Mouse (Mus musculus) gastrocnemius, adult 2 months (tissue): Measurements from ENCODE around the gene C9orf72. TPM values are rescaled to one million over a fixed set of nuclear protein-coding genes. Genes with fewer than 3 reads are reported as not detected.

Experiments
- DNase-seq: peaks from one replicate; pipeline ENCODE4 v3.0.0; 2022
- H3K27ac ChIP-seq: fragments of 200-600 bp; 2 replicates; pipeline ENCODE4 v1.8.1; 2022; ENCODE audit warnings: mild to moderate bottlenecking
- H3K4me3 ChIP-seq: fragments of 200-600 bp; 2 replicates; pipeline ENCODE4 v1.8.1; 2022; ENCODE audit warnings: mild to moderate bottlenecking, moderate library complexity
- CTCF ChIP-seq: fragments of 200-600 bp; IDR thresholded peaks from 2 replicates; pipeline ENCODE4 v1.8.1; 2022; ENCODE audit warnings: antibody characterized with exemption, mild to moderate bottlenecking, moderate library complexity
- intact Hi-C: fragments of 180-260 bp; cut with DNase I; formaldehyde crosslinking; loops from one replicate; pipeline ENCODE4 v1.15.1; 2025
- total RNA-seq, 2 experiments: library from RNA; stranded (reverse); gene quantifications; 2 replicates each; pipeline ENCODE4 v1.2.3; 2021

C9orf72 gene
- total RNA-seq, 2 experiments from 2014 or later: 12.5 to 12.9 TPM

DNA sequence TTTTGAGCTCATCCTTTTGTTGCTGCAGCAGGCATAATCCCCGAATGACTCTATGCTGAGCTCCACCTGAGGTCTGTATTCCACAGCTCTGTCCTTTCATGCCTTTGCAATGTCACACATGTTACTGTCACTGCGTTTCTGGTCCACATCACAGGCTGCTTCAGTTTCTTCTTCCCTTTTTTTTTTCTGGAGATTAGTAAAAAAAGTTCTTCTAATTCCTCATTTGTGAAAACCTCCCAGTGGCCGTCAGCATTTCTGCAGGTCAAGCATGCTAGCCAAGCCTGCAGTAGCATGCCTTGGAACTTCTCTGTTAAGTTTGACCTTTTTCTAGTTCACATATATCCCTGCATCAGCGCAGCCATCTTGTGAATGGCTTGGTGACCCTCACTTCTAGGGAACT is 4.1 kb downstream of the C9orf72 start:
- intact Hi-C loops: loop anchor here (10.0 kb wide), 1 partner anchor 447 kb away; the partner anchor contains the start of gene Smim8
- H3K27ac ChIP-seq: no peak overlapping the region
- TF ChIP-seq CTCF: no peak
- no peak overlapping the region for H3K4me3 ChIP-seq
- no peak for DNase-seq

DNA sequence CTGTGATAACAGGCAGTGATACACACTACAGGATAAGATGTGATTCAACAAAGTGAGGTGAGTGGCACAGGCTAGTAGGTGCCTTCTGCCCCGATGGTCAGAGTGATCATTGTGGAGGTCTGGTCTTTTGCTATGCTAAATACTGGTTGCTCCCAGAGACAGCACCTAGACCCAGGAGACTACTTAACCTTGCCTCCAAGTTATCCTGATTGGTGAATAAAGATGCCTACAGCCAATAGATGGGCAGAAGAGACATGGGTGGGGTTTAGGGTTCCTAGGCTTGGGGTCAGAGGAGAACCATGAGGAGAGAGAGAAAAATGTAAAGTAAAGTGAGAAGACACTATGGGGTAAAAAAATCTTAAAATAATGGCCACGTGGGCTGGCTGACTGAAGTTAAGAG is 4.8 kb downstream of the C9orf72 start:
- H3K27ac ChIP-seq: no peak overlapping the region
- intact Hi-C loops: loop anchor here (10.0 kb wide), 1 partner anchor 446 kb away; the partner anchor contains the start of gene Smim8

DNA sequence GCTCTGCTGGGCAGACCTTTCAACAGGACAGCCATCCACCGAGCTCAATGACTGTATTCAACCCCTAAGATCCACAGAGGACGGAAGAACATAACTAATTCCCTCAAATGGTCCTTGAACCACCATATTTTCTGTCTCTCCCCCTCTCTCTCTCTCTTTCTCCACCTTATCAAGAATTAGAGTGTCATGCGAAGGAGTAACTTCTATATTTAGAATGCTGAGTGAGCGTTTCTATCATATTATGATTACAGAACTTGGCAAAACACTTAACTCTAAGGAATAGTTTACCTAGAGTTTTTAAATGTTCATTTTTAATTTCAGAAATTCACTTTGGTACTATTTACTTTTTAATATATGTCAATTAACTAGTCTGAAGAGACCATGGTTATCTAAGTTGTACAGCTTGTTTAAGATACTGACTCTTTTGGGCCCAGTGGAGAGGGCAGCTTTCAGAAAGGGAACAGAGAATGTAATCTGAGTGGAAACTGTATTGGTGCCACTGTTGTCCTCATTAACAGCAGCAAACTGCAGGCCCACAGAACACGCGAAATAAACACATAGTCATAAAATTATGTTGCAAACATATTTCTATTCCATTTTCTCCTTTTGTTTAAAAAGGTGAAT is 5.8 kb downstream of the C9orf72 start:
- DNase-seq: no peak
- Histone ChIP-seq H3K4me3 (no peak overlapping the region), H3K27ac (no peak overlapping the region; the same call in 1 of the 2 replicates)
- intact Hi-C loops: loop anchor here (10.0 kb wide), 1 partner anchor 445 kb away; the partner anchor contains the start of gene Smim8
- TF ChIP-seq CTCF: no peak

More for the DNA sequence above, 4.8 kb downstream of the C9orf72 start:
- DNase-seq: no peak
- TF ChIP-seq CTCF: no peak
- no peak overlapping the region for H3K4me3 ChIP-seq

DNA sequence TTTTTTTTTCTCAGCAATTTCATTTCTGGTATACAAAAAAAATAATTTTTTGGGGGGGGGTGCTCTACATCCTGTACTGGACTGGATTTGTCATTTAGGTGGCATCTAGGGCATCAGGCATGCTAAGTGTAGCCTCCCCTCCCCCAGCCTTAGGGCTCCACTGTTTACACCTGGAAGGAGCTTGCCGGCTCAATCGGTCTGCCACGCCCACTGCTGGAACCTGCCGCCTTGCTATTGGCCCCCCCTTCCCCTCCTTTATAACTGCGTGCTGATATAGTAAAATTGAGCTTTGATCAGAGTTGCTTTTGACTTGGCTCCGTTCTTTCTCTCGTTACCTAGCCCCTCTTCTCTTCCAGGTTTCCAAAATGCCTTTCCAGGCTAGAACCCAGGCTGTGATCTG is 21.3 kb downstream of the C9orf72 start:
- intact Hi-C loops: no loop called here
- no peak for DNase-seq
- Histone ChIP-seq H3K4me3 (no peak overlapping the region), H3K27ac (no peak overlapping the region)
- no peak for TF ChIP-seq CTCF

DNA sequence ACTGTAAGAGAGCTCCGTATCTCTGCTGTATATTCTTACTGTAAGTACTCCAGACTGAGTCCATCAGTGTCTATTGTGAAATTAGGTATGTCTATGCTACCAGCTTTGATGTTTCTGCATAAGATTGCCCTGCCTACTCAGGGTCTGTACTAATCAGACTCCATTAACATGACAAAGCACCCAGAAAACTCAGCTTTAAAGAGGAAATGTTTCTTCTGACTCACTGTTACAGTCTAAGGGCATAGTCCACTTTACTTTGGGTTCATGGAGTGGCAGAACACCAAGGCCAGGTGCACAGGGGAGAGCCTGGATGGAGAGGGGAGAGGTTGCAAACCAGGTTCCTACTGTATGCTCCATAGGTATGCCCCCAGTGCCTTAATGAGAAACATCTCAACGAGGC is 22.3 kb downstream of the C9orf72 start:
- TF ChIP-seq CTCF: no peak
- intact Hi-C loops: no loop called here
- no peak overlapping the region for H3K4me3 ChIP-seq
- no peak overlapping the region for H3K27ac ChIP-seq
- no peak for DNase-seq

DNA sequence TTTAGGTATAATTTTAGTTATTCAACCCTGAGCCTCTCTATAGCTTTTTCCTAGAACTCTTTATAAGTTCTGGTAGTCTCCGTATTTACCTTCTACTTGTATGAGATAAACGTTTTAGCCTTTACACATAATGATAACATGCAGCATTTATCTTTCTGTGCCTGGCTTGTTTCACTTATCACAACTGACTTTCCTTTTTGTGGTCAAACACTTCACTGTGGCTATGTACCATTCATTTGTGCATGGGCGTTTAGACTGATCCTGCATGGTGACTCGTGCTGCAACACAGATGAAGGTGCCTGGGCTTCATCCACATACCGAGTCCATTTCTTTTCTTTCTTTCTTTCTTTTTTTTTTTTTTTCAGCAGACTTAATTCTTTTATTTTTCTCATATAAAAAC is 24.3 kb downstream of the C9orf72 start:
- no peak for DNase-seq
- intact Hi-C loops: no loop called here
- no peak for TF ChIP-seq CTCF
- Histone ChIP-seq H3K4me3 (no peak overlapping the region), H3K27ac (no peak overlapping the region)

DNA sequence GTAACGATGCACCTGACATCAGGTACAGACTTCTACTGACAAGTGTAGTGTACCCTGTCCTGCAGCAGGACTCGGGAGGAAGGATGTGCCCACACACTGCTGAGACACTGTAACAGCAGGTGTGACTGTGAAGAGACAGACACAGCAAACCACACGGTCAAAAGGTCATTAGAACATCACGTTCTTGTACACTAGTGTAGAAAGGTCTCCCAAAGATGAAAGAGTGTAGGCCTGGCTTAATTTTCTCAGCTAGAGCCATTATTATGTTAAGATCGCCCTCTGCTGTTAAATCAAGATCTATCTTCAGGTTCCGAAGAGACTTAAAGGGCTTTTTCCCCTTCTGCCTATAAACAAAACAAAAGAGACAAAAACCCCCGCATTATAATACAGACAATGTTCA is 33.2 kb downstream of the C9orf72 start:
- intact Hi-C loops: loop anchor here (2.0 kb wide), 1 partner anchor 234 kb away; no protein-coding TSS in a partner anchor
- Histone ChIP-seq H3K4me3 (no peak overlapping the region), H3K27ac (no peak overlapping the region)
- peak; percentile 36; the same call in 1 of the 2 replicates for TF ChIP-seq CTCF
- DNase-seq: no peak

DNA sequence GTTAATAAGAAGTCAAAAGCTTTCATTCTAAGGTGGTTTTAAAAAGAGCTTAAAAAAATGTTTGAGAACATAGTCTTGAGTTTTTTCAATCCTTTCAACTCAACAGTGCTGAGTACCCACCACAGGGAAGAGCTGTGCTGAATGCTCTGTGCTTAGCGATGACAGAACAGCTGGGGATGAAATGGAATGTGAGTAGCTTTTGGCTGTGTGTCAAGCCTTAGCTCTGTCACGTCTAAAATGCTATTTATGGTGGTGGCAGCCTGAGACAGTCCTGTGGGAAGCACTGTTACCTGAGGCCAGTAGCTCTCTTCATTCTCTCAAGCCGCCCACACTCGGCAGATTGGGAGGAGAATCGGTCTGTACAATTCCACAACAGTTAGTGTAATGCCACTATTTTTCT is 36.2 kb downstream of the C9orf72 start:
- Histone ChIP-seq H3K4me3 (no peak overlapping the region), H3K27ac (no peak overlapping the region)
- intact Hi-C loops: no loop called here
- no peak for DNase-seq
- TF ChIP-seq CTCF: no peak

DNA sequence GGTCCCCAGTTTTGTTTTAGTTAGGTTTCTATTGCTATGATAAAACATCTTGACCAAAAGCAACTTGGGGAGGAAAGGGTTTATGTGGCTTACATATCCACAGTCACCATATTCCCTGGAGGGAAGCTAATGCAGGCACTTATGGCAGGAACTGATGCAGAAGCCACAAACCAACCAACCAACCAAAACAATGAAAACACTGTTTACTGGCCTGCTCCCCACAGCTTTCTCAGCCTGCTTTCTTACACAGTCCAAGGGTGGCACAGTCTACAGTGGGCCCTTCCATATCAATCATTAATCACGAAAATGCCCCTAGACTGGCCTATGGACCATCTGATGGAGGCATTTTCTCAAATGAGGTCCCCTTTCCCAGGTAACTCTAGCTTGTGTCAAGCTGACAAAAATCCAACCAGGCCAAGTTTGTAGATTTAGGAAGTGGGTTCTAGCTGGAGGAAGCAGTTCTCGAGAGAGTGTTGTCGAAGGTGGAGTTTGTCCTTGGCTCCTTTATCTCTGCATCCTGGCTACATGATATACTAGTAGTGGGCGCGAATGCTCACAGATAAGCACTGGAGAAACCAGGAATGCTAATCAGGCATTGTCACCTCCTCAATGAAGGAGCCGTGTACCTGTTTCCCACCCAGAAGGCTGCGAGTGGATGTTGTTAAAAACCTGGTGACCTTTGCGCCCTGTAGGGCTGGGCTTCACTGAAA is 38.2 kb downstream of the C9orf72 start:
- Histone ChIP-seq H3K4me3 (no peak overlapping the region), H3K27ac (no peak overlapping the region)
- intact Hi-C loops: no loop called here
- no peak for DNase-seq
- no peak for TF ChIP-seq CTCF

DNA sequence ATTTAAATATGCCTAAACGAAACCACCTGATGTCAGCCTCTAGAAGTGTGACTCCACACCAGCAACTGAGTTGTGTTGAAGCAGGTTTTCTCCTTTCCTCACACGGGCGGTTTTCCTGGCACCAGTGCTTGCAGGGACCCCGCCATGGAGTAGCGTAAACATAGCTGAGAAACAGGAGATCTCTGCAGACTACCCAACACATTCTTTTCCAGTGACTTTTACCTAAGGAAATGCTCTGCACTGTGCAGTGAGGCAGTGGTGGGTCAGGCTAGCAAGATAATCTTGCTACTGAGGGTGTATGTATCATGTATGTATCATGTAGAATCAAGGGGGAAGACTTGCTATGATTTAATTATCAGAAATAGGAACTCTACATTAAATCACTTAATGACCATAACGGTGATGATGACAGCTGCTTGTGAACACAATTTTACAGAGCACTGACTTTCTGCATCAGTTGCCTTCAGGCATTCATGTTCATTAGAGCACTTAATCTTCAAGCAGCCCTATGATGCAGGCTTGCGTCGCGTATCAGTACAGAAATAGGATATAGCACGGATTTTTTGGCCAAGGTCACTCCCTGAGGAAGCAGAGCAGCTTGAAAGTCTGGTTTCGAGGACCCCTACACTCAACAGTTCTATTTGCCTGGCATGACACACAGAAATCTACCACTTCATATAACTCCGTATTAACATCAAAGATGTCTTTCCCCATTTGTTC is 47.9 kb downstream of the C9orf72 start:
- no peak for TF ChIP-seq CTCF

DNA sequence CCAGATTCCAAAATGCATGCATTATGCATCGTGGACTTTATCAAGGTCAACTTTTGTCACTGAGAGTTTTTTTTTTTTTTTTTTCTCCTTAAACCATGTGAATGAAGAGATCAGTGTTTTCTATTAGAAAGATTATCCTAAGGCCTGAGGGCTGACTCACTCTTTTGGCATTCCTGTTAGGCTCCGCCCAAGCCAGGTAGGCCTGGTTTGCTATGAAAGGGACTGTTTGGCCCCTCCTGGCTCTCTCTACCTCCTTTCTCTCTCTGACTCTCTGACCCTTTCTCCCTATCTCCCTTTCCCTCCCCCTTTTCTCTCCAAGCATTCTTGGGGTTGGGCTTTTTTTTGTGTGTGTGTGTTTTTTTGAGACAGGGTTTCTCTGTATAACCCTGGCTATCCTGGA is 50.4 kb downstream of the C9orf72 start:
- no peak for TF ChIP-seq CTCF
- intact Hi-C loops: no loop called here

More for the DNA sequence above, 47.9 kb downstream of the C9orf72 start:
- intact Hi-C loops: no loop called here
- H3K27ac ChIP-seq: peak overlapping the region; percentile 5; the same call in 1 of the 2 replicates
- no peak for DNase-seq
- no peak overlapping the region for H3K4me3 ChIP-seq

DNA sequence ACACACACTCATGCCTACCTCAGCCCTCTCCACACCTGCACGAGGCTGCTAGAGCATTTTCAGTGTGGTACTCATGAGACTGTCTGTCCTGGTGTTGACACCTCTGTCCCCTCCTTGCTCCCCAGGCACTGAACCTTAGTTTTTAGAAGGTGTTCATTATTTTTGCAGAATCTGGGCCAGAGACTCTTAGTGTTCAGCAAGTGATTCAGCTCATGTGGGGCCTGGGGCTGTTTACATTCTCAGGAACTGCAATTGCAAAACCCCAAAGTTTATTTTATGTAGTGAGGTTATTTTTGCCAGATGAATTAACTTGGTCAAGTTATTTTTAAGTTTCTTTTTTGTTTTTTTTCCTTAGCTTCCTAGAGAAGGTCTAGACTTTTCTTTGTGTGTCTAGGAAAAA is 52.4 kb downstream of the C9orf72 start:
- H3K4me3 ChIP-seq: no peak overlapping the region
- H3K27ac ChIP-seq: no peak overlapping the region
- intact Hi-C loops: no loop called here
- TF ChIP-seq CTCF: no peak
- no peak for DNase-seq

More for the DNA sequence above, 50.4 kb downstream of the C9orf72 start:
- no peak for DNase-seq
- H3K27ac ChIP-seq: no peak overlapping the region
- H3K4me3 ChIP-seq: no peak overlapping the region

DNA sequence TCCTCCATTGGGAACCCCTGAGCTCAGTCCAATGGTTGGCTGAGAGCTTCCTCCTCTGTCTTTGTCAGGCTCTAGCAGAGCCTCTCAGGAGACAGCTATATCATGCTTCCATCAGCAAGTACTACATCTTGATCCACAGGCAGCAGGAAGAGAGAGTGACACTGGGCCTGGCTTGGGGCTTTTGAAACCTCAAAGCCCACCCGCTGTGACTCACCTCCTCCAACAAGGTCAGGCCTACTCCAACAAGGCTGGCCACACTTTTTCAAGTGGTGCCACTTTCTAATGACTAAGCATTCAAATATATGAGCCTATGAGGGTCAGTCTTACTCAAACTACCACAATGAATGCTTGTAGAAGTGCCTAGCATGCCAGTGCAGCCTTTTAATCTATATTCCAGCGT is 53.5 kb downstream of the C9orf72 start:
- intact Hi-C loops: no loop called here
- Histone ChIP-seq H3K27ac (no peak overlapping the region), H3K4me3 (no peak overlapping the region)
- no peak for TF ChIP-seq CTCF
- no peak for DNase-seq
